Mouse (Mus musculus) kidney, adult 9 months (tissue): ENCODE data around the gene Rap1gap.
A peak's percentile ranks its signal among the peaks of the same experiment; 100 is the strongest.

Experiments used
- DNase-seq: peaks from one replicate; pipeline ENCODE4 v3.0.0; 2022

Gene Rap1gap

GRCm38 (mm10) chr4:137695300-137695699, 30.8 kb downstream of the Rap1gap start:
- no peak for DNase-seq

- DNase-seq = no peak
Measured at GRCm38 (mm10) chr4:137695900-137696299, 31.4 kb downstream of the Rap1gap start.

GRCm38 (mm10) chr4:137697156-137697885, 32.8 kb downstream of the Rap1gap start:
- DNase-seq = peak; percentile 80

GRCm38 (mm10) chr4:137698076-137698985, 33.8 kb downstream of the Rap1gap start:
- DNase-seq = peak; percentile 67

- peak; percentile 52 for DNase-seq
Measured at GRCm38 (mm10) chr4:137699264-137700211, 35.0 kb downstream of the Rap1gap start.

GRCm38 (mm10) chr4:137700960-137701359, 36.4 kb downstream of the Rap1gap start:
- no peak for DNase-seq

- DNase-seq = no peak
Measured at GRCm38 (mm10) chr4:137703077-137703476, 38.6 kb downstream of the Rap1gap start.

- no peak for DNase-seq
Measured at GRCm38 (mm10) chr4:137704561-137704960, 40.0 kb downstream of the Rap1gap start.

- no peak for DNase-seq
Measured at GRCm38 (mm10) chr4:137705379-137705778, 40.9 kb downstream of the Rap1gap start.

- DNase-seq = peak; percentile 57
Measured at GRCm38 (mm10) chr4:137706510-137706909, 42.0 kb downstream of the Rap1gap start.

- DNase-seq = peak; percentile 92
Measured at GRCm38 (mm10) chr4:137707216-137707990, 42.9 kb downstream of the Rap1gap start.

- DNase-seq = no peak
Measured at GRCm38 (mm10) chr4:137712963-137713362, 48.4 kb downstream of the Rap1gap start.

GRCm38 (mm10) chr4:137714020-137714624, 49.6 kb downstream of the Rap1gap start:
- no peak for DNase-seq

- DNase-seq = no peak
Measured at GRCm38 (mm10) chr4:137717005-137717404, 52.5 kb downstream of the Rap1gap start.

GRCm38 (mm10) chr4:137717671-137718070, 53.1 kb downstream of the Rap1gap start:
- DNase-seq = no peak

GRCm38 (mm10) chr4:137719378-137720077, 55.0 kb downstream of the Rap1gap start:
- no peak for DNase-seq

GRCm38 (mm10) chr4:137721563-137721962, 57.0 kb downstream of the Rap1gap start:
- DNase-seq = no peak

- DNase-seq = no peak
Measured at GRCm38 (mm10) chr4:137722230-137722629, 57.7 kb downstream of the Rap1gap start.

GRCm38 (mm10) chr4:137722692-137723427, 58.3 kb downstream of the Rap1gap start:
- DNase-seq = peak; percentile 79

- no peak for DNase-seq
Measured at GRCm38 (mm10) chr4:137723527-137723926, 59.0 kb downstream of the Rap1gap start.
